Mouse (Mus musculus): Measurements from ENCODE around the gene Bsn.

Gene Bsn

DNA sequence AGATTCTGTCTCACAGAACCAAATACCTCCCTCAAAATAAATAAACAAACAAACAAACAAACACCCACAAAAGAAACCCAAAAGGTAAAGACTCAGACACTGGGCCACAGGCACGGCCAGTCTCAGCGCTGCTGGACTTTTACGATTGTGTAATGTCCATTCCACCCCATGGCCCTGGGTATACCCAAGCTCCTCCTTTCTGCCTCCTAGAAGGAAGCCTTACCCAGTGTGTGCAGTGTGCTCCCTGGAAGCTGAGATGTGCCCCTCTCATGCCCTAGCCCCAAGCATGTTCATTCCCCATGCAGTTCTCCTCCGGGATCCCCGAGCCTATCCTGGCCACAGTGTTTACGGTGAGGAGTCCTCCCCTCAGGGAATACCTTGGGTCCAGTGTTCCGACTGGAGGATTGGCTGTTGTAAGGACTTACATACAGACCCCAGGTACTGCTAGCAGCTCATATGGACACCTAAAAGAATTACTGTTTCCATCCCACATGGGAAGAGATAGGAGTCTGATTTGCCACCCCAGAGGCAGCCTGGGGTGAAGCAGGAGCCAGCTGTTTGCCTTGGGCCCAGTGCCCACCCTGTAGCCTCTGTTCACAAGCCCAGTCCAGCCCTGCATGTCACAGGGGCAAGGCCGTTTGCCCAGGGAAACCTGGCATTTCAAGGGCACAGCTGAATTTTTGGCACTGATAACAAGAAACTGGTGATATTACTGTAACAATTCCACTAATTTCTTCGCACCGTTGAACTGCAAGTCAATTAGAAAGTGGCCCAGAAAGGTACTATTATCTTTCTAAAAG is 68.8 kb downstream of the Bsn start:
- no peak for DNase-seq

DNA sequence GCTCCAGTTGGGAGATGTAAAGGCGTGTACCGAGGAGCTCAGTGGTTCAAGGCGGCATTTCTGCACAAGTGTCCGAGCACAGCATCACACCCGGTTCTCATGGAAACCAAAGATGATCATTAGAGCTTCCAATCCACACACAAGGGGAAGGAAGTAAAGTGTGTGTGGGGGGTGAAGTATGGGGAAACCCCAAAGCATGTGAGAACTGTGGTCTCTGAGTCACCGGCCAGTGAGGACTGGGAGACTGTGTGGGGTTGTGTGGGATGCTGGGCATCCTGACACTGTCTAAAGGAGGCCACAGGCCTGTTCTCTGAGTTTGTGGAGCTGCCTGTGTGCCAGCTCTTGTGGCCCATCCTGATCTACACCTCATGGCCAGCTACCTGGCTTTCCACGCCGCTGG is 69.5 kb downstream of the Bsn start:
- no peak for DNase-seq

DNA sequence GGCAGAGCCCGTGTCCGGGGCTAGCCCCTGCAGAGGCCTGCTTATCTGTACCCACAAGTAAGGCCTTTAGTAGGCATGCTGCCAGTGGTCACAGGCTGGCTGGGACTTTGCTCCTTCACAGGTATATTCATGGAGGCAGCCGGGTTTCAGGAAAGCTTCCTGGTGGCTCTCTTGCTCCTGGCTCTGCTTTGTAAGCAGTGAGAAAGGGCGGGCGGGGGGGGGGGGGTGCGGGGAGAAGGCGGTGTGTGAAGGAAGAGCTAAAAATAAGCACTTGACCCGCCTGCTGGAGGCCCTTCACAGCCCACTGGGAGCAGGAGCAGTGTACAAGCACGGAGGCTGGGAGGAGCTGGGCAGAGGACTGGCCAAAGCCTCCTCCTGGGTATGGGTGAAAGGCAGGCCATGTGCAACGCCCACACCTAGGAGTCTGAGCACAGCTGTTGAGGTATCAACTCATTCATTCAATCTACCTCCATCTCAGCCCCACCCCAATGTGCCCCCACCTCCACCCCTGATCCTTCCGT is 70.2 kb downstream of the Bsn start:
- no peak for DNase-seq

DNA sequence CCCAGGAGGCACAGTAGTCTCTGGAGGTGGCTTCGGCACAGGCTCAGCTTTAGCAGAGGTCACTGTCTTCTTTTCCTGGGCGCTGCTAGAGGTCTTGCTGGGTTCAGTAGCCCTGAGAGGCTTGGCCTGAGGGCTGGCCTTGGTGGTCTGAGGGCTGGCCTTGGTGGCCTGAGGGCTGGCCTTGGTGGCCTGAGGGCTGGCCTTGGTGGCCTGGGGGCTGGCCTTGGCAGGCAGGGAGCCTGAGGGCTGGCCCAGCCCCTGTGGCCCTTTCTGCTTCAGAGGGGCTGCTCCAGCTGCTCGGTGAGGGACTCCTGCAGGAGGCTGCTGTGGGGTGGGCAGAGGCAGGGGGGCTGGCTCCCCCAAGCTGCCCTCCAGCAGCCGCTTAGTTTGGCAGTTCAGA is 73.0 kb downstream of the Bsn start:
- no peak for DNase-seq

DNA sequence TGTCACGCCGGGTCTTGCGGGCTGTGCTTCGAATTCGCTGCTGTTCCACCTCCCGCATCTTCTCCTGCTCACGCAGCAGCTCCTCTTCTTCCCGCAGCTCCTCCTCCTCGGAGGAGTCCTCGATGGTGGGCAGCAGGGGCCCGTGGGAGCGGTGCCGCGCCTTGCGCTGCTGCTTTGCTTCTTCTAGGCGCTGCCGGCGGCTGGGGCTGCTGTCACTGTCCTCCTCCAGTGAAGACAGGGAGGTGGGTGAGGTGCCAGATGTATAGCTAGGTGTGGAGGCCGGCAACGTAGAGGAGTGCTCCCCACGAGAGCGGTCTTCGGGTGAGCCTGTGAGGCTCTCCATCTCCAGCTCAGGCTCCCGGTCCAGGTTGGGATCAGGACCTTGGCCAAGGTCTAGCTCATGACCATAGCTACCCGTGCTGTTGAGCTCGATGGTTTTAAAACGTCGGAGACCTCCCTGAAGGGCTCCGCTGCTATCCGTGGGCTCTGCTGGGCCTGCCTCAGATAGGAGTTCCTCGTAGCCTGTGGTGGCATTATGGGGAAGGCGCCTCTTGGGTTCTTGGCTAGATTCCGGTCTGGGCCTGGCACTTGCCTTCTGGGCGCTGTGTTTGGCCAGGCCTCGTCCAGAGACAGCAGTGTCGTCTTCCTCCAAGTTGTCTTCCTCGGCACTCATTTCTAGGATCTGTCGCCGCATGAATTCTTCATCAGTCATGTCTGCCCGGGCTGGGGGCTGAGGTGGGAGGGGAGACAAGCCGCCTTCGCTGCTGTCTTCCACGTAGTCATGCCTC is 74.7 kb downstream of the Bsn start:
- DNase-seq: peak; percentile 65

DNA sequence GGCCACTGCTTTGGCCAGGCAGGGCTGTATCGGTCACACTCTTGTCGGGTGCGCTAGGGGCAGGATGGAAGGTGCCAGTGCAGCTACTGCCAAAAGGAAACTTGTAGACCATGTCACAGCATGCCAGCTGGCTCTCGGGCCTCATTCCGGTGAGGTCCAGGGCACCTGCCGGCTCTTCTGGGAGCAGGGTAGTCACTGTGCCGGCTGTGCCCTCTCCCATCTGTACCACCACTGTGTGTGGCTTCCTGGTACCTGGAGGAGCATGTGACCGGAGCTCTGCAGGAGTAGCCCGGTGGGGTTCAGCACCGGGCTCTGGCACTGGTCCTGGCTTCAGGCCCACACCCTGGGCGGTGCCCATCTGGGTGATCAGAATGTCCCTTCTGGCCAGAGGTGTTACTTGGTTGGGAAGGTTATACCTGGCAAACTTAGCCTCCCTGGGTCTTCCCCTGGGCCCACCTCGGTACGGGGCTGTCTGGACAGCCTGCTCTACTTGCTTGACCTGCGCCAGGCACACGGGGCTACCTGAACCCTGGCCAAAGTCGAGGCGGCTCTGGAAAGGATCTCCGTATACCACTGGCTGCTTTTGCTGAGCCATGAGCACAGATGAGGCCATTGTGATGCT is 77.4 kb downstream of the Bsn start:
- DNase-seq: no peak

DNA sequence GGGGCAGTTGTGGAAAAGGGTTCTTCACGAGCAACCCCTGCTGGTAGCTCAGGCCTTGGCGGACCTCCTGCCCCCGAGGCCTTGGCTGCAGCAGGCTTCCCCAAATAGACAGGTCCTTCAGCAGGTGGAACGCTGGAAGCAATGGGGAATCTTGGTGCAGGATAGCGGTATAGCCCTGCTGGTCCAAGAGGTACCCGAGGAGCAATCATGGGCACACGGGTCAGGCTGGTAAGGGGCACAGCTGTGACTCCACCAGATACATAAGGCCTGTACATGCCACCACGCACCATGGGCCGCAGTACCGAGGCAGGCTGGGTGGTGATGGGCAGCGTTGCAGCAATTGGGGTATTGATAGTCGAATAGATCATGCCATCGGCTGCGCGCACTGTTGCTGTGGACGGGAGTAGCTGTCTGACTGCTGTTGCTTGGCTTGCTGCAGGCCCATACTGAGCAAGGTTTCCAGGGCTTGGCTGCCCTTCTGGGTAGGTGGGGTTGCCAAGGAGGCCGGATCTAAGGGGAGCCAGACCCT is 78.5 kb downstream of the Bsn start:
- no peak for DNase-seq

DNA sequence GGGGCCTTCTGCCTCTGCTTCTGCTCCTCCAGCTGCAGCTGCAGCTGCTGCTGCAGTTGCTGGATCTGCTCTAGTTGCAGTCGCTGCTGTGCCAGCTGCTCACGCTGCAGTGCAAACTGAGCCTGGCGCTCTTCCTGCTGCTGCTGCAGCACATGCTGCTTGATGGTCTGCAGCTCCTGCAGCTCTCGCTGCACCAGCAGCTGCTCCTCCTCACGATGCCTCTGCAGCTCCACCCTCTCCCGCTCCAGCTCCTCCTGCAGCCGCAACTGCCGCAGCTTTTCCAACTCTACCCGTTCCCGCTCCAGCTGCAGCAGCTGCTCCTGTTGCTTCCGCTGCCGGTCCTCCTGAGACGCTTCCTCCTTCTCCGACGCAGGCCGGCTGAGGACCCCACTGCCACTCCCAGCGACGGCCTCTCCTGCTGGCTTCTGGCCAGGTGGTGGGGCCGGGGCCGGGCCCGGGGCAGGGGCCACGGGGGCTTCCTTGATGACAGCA is 79.0 kb downstream of the Bsn start:
- no peak for DNase-seq

DNA sequence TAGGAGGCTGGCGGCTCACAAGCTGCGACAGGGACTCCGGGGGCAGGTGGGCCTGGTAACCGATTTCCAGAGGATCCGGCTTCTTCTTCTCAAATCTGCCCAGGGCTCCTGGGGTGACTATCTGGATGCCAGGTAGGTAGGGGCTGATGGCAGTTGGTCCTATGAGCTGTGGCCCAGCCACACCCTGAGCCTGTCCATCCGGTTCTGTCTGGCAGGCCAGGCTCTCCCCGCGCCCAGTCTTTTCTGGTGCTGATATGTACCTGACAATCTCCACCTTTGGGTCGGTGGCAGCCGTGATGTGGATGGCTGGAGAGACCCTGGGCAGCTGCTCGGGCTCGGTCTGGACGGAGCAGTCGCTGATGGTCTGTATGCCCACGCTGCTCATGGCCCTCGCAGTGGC is 80.0 kb downstream of the Bsn start:
- no peak for DNase-seq

DNA sequence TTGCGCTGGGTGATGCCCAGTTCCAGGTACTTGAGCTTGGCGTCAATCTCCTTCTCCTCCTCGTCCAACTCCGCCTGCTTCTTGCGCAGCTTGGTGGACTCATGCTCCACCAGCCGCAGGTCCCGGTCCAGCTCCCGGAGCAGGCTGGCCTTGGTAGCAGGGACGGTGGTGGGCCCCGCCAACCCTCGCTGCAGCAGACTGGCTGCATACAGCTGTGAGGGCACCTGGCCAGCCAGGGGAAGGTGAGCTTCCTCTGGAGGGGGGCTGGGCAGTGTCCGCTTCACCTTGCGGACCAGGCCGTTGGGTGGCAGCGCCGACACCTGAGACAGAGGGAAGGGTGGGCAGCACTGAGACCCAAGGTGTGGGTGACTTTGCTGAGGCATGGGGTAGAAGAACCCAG is 82.3 kb downstream of the Bsn start:
- no peak for DNase-seq

DNA sequence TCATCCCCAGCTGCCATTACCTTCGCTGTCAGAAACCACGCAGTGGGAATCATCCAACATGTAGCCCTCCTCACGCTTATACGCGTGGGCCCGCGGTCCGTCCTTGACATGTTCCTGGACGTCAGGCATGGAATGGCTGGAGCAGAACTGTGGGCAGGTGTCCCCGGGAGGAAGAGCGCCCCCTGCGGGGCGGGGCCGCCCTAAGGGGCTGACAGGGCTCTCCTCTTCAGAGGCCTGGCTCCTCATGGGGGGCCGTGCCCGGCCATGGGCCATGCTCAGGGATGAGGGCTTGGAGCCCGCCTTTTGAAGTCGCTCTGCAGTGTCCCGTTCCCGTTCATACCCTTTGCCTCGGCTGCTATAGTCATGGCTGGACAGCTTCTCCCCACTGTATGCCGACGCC is 84.1 kb downstream of the Bsn start:
- DNase-seq: no peak

DNA sequence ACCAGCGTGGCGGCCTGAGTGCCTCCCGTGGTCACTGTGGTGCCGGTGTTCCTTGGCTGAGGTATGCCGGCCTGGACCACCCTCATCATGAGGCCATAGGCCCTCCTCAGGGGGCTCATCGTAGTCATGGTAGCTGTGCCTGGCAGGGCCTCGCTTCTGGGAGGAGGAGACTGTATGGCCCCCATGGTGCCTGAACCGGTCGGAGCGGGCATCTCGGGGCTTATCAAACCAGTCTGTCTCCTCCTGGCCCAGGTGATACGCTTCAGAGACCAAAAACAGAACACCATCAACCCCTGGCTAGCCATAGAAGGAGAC is 84.7 kb downstream of the Bsn start:
- DNase-seq: no peak

DNA sequence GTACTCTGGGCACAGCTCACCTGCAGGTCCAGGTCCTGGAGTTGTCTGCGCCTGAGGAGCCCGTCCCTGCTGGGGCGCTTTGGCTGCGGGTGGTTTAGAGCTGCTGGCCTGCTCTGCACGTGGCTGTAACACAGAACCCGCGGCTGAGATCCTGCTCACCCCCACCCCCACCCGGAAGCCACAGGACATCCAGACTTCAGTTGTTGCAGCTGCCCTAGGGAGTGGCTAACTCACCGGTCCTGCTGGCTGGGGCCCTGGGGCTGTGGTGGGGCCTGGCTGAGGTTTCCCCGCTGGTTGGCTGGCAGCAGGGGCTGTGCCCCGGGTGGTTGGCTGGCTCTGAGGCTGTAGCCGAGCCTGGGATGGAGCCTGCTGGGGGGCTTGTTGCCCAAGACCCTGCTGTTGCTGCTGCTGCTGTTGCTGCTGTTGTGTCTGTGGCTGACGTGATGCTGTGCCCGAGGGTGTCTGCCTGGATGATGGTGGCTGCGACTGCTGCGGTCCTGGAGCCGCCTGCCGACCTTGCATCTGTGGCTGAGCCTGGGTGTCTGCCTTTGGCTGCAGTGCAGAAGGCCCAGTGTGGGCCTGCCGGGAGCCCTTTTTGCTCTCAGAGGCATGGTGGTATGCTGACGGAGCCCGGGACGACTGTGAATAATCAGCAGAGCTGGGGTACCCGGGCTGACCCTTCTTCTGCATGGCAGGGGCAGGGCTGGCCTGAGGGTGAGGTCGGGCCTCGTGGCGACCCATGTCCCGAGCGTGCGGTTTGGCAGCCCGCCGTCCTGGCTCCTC is 85.2 kb downstream of the Bsn start:
- no peak for DNase-seq

DNA sequence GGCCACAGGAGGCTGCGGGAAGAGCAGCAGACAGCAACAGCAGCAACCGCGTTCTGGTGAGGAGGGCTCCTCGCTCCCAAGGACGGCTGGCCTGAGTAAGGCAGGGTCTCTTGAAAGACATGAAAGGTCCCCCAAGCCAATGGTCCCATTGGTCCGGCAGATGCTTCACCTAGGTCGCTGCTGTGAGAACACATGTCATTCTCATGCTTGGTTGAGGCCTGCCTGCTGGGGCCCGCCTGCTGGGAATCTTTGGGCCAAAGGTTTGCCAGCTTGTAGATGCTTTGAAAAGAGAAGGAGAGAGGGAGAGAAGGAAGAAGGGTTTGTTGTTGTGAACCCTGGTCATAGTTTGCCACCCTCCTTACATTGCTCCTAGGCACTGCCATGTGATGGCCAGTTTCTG is 90.6 kb downstream of the Bsn start:
- no peak for DNase-seq

DNA sequence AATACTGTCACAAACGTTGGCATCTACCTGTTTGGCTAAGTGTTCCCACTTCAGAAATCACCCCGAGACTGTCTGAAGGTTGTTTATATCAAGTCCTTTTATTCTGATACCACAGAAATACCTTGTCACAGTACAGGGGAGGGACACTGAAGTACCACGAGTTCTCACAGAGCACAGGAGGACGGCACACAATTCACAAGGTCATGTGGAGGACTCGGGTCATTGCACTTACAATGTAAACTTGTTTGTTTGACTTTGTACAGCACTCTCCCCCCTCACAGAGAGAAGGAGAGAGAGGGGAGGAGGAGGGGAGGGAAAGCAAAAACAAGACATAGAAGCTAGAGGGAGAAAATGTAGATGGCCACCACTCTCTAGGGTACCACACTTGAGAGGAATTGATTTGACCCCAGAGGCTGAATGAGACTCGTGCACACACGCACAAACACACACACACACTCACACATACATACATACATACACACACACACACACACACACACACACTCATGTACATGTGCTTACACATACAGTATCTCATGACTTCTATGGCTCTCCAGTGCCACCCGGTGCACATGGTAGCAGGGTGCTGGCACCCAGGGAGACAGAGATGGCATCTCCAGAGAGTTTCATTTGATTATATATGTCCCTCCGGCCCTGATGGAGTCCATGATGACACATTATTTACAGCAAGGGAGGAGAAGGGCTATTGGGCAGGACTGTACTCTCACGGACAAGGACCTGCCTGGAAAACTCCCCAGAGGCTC is 94.1 kb downstream of the Bsn start:
- DNase-seq: no peak

DNA sequence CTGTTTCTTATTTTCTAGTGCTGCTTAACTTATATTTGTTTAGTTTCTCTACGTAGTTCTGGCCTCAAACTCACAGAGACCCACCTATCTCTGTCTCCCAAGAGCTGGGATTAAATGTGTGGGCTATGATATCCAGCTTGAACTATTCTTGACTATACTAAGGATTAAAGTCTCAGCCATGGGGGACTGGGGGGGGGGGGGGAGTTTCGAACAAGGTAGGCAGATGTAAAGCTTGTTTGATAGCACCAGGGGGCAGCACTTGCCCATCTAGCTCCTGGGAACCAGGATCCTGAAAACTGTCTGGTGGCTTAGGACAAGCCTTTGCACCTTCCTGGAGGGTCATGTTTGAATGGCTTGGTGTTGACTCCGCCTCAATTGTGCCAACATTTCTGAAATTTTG is 94.7 kb downstream of the Bsn start:
- no peak for DNase-seq

DNA sequence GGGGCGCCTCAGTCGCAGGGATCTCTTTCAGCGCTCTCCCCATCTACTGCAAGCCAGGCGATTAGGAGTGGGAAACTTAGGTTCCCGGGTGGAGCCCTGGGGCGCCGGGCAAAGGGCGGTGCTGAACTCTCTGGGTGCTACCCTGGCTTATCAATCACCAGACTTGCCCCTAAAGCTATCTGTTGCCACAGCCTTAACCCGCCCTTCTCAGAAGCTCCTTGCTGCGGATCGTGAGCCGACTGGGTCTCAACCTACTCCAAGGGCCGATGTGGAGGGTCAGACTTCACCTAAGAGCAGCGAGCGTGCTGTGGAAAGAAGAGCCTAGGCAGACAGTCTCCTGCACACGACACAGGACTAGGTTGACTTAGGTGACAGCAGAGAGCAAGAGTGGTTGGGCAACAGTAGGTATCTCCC is 95.2 kb downstream of the Bsn start:
- no peak for DNase-seq

DNA sequence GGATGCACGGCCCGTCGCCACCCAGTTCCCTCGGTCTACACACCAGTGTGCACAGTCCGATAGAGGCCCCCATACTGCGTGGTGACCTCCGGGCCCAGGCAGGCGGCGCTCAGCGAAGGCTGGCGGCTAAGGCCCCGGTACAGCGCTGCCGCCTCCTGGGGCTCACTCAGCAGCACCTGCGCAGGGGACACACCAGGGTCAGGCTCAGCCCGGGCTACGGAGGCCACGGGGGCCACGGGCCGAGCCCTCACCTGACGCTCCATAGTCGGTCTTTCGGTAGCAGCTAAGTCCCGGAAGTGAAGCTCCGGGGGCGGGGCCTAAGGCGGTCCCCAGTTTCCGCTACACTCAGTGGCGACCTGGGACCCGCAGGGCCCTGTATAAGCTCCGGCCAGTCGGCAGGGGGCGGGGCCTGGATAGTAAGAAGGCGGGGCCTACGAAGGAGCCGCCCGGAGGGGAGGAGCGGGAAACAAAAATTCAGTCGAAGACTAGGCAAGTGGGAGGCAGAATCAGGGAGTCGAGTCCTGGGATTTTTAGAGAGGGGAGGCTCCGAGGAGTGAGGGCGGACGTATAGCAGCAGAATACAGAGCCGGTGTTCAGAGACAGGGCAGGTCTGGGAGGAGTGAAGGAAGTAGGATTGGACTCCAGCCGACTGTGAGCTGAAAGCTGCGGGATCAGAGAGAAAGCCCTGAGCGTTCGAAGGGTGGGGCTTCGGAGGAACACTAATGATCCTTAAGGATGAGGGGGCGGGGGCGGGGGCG is 95.8 kb downstream of the Bsn start, which contains the start of gene Apeh:
Gene Apeh (minus strand): TSS at position 423 of the 758 bp plus-strand sequence.
- peak; percentile 82 for DNase-seq

DNA sequence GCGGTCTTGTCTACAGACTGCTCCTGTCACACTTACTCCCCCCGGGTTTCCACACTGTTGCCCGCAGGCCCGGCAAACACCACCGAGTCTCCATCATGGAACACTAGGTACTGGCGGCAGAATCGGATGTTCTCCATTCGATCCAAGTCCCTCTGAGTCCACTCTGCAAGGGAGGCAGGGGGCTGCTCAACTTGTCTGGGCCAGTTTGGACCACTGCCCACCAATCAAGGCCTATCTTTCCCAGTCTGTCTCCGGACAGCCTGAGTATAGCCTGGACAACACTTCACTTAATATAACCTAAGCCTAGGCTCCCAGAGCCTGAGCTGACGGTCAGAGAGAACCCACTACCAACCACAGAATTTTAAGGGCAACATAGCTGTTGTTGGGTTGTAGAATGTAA is 96.6 kb downstream of the Bsn start:
- DNase-seq: no peak

DNA sequence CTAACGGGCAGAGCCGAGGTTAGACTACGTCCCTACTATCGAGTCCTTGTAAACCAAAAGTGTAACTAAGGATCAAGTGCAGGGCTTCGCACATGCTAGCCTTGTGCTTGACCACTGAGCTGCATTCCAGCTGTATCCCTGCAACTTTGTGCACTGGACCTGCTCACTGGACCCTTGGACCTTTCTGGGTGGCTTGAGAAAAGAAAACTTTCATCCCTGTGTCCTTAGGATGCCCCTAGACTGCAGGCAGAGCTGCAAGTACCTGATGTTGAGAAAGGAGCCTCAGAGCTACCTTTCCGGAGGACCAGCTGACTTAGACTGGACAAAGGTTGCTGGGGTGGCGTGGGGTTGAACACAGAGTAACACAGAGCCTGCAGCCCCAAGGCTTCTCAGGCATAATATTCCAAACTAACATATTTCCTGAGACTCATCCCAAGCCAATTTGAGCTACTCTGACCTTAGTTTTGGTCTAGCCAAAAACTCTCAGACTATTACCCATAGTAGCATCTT is 99.5 kb downstream of the Bsn start:
- no peak for DNase-seq

DNA sequence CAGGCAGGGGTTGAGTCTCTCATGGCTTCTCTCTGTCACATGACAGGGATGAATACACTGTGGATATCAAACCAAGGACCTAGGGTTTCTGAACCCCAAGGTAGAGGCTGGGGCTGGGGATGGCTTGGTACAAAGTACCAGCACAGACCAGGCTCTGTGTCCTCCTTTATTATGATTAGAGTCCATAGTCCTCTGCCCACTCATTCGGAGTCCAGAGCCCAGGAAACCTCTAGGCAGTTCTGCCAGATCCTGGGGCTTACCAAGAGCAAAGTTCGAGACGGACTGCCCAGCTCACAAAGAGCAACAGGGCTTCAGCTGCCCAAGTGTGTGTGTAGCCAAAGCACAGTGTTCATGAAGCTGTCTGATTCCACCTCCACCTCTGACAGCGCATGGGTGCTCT is 104.9 kb downstream of the Bsn start:
- DNase-seq: no peak
